Mouse (Mus musculus) layer of hippocampus, postnatal 10 days (tissue): ENCODE measurements at regions not wholly inside any gene's neighbourhood (a gene's known extent, or its start where the extent isn't known, plus 50 kb on each side); places are given as distances from the start of the nearest gene placed in this dataset.

Experiments
- DNase-seq, 2 experiments: peaks; one replicate each; pipeline ENCODE4 v3.0.0; 2021; ENCODE audit warnings: low spot score in 2 of 2

GRCm38 (mm10) chr19:28111263-28112180 is 100.6 kb upstream of the Rfx3 start:
- DNase-seq = no peak

DNA sequence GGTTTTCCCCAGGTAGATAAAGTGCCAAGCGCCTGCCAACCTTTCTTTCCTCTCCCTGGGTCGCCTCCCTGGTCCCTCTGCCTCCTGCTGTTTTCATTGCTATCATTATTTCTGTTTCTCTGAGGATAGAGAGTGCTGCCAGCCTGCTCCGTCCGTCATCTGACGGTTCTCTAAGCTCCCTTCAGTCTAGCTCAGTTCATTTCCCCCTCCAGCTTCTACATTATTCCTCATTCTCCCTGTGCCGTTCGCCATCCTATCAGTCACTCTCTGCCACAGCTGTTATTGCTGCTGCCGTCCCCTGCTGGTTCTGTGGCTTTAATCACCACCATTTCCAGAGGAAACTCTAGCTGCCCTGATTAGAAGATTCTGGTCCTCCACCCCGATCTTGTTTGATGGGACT is 84.7 kb upstream of the Rfx3 start:
- DNase-seq = no peak

GRCm38 (mm10) chr19:28092252-28092651 is 81.3 kb upstream of the Rfx3 start:
- DNase-seq = no peak

GRCm38 (mm10) chr19:28087607-28088546 is 76.9 kb upstream of the Rfx3 start:
- DNase-seq = peak; percentile 56 to 63

GRCm38 (mm10) chr19:28070386-28070785 is 59.4 kb upstream of the Rfx3 start:
- no peak for DNase-seq
